Mouse (Mus musculus) lung, postnatal 10 days (tissue): ENCODE data around the gene Slc6a21.
A peak's percentile ranks its signal among the peaks of the same experiment; 100 is the strongest.

Source experiments
- DNase-seq: peaks from one replicate; pipeline ENCODE4 v3.0.0; 2021

The Slc6a21 gene

DNA sequence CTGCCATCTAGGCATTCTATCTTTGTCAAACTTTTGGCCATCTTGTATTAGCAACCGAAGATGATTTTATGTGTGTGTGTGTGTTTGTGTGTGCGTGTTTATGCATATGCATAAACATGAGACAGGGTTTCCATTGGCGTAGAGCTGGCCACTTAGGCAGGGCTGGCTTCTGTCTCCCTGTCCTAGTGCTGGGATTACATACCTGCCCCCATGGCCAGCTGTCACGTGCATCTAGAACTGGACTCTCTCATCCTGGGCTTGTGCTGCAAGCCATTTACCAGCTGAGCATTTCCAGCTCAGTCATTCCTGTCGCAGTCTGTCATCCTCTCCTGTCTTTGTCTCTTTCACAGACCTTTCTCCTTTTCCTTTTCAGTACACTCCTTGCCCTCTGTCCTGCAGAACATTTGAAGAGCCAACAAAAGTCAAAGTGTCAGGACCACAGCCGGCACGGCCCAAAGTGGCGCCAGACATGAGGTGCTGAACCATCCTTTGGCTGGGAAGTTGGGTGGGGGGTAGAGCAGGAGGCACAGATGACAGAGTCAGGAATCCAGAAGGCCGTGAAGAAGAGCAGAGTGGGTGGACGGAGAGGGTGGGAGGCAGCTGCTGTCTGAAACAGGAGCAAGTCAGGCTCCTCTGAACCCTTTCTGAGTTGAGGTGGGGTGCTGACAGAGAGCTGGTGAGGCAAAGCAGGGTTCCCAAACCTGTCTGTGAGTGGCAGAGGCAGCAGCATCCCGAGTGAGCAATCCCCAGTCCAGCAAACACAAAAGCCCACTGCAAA lies 20.1 kb upstream of the Slc6a21 start:
- DNase-seq, result no peak

DNA sequence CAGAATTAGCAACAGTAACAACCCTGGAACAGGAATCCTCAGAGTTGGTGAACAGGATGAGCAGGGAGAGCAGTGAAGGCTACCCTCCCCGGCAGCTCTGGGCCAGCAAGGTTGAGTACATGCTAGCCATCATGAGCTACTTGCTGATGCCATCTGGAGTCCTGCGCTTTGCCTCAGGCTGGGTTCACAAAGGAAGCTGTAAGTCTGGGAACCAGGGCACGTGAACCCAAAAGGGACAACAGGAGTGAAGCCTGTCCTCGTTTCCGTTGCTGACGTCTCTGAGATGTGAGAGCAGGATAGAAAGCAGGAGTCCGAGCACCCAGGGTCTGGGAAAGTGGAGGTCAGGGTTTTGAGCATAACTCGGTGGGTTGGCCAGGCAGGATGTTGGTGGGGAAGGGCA lies 18.0 kb upstream of the Slc6a21 start:
- no peak for DNase-seq

DNA sequence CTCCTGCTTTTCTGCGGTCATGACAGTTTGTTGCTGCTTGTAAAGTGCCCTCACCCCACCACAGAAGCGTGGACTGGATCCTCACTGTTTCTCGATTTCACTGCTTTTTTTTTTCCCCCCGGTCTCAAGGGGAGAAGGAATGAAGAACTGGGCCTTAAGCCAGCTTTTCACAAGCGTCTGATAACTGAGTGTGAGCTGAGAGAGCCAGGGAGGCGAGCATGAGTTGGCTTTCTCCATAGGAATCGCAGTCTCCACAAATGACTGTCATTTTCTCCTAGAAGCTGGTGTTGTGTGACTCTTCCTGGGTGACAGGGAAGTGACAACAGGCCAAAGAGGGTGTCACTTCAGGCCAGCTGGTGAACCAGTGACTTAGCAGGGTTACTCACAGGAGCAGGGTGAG lies 15.0 kb upstream of the Slc6a21 start:
- peak; percentile 43 for DNase-seq

DNA sequence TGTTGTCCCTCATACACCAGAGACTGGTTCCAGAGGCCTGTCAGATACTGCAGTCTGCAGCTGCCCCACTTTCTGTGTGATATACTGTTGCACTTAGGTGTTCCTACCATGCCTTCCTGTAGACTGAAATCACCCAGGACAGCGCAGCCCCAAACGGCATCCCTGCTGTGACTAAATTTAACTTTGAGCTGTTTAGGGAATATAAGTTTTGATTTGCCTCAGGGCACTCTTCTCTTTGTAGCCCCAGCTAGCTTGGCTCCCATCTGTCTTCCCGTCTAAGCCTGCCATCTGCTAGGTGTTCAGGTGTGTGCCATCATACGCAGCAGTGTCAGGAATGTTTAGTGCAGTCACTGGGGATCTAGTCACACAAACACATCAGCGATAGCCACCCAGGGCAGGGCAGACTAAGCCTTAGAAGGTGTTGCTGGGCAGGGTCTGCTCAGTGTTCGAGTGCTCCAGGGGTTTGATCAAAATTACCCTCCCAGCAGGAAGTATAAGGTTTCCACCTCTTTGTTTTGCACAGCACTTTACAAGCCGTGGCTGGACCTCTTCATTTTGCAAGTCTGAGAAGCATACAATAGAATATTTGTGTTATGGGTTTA lies 14.2 kb upstream of the Slc6a21 start:
- no peak for DNase-seq

DNA sequence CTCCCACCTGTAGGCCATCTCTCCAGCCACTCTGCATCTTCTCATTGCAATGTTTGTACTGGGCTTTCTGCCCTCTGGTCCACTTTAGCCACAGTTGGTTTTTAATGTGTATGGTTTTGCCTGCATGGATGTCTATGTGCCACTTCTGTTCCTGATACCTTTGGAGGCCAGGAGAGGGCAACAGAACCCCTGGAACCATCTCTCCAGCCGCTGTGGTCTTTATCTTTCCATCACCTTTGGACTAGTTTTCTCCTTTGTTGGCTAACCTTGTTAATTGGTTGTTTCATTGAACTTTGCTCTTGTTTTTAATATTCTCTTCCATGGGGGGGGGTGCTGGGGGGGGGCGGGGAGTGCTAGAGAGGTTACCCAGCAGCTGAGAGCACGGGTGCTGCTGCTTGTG lies 13.0 kb upstream of the Slc6a21 start:
- no peak for DNase-seq

DNA sequence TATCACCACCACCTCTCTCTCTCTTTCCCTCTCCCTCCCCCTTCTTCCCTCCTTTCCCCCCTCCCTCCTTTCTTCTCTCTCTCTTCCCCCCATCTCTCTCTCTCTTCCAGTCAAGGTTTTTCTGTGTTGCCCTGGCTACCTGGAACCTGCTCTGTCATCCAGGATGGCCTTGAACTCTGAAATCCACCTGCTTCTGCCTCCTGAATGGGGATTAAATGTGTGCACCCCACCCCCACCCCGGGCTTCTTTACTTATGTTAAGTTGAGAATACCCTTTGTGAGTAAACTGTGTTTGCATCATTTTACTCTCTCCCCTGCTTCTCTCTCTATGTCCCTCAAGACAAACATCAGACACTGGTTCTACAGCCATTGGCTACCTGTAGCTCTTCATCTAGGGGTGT lies 11.8 kb upstream of the Slc6a21 start:
- DNase-seq, result no peak

DNA sequence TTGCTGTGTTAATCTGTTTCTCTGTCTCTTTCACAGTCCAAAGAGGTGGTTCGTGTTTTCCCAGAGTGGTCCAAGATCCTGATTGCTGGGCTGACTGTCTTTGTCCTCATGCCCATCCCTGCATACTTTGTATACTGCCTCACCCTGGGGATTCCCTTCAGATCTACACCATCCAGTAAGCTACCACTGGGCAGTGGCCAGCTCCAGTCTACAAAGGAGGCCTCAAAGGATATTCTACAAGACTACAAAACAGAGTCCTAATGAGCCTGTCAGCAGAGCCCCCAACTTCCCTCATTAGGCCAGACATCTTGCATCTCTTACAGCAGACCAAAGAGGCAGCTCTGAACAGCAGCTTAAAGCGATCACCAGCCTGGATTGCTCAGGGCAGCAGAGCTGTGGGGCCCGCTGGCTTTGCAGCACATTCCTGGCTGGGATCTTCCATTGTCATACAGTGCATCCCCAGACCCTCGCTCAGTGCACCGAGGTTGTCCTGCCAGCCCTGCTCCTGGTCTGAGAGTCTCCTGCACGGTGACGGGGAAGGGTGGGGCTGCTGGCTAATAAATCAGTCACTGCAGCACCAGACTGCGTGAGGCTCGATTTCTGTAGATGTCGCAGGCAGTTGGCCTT lies 4.4 kb upstream of the Slc6a21 start:
- no peak for DNase-seq

DNA sequence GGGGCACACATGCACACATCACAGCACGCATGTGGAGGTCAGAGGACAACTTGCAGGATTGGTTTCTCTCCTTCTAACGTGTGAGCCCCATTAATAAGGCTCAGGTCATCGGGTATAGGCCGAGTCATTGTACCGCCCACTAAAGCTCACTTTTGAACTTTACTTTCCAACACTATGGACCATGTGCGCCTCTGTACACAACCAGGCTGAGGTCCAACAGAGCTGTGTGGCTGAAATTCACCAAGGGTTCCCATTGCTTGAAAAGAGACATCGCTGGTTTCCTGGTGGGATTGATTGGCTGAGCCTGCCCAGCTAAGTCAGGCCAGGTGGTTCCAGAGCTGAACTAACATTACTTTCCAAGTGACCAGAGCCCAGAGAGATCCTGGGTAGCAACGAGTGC lies 3.6 kb upstream of the Slc6a21 start:
- DNase-seq, result no peak

DNA sequence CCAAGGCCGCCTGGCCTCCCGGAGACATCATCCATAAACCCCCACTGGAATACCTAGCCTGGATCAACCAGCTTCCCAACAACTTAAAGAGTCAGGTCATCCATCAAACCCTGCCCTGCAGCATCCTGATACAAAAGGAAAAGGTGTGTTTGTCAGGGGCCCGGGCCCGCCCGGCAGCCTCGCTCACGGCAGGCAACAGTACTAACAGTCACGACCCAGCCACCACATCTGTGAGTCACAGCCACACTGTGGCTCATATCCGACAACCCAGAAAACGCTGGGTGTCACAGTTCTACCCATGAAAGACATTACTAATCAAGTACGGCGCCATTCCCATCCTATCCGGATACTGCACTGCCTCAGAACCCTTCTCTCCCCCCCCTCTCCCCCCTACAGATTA lies 9.2 kb downstream of the Slc6a21 start:
- DNase-seq, result no peak

DNA sequence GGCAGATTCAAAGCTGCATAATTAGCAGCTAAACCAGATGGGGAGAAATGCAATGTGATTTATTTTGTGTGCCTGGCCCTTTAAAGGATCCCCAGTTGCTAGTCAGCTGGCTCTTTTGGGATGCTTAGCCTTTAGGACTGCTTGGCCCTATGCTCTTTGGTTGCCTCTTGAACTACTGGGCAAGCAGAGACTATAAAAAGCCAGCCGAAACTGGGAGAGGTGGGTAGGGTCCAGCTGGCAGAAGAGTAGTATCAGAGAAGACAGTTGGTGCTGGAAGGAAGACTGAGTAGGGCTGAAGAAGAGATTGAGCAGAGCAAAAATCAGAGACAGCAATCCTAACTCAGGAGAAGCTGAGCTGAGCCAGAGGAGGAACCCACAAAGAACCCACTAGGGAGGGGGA lies 19.3 kb downstream of the Slc6a21 start:
- no peak for DNase-seq

DNA sequence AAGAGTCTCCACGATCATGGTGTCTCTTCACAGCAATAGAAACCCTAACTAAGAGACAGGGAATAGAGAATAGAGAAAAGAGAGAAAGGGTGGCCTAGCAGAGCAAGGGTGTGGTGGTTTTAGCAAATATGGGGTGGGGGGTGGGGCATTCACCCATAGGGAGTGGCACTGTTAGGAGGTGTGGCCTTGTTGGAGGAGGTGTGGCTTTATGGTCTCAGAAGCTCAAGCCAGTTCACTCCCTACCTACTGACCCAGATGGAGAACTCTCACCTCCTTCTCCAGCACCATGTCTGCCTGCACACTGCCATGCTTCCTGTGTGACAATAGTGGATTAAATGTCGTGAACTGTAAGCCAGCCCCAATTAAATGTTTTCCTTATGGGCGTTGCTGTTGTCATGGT lies 20.2 kb downstream of the Slc6a21 start:
- no peak for DNase-seq

DNA sequence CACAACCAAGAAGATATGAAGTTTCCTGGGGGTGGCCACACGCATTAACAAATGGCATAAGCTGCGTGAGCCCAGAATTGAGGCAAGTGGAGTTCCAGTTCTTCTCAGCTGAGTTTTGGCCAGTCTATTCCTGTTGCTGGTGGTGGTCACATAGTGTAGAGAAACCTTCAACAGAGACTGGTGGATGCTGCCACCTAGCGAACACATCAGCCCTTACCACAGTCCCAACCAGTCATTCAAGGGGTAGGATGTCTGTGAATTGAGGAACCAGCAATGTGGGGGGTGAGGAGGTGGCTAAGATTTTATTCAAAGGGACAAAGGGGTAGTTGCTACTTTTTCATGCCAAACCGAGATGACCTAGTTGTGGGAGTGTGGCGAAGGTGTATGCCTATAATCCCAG lies 22.4 kb downstream of the Slc6a21 start:
- DNase-seq, result peak; percentile 81

DNA sequence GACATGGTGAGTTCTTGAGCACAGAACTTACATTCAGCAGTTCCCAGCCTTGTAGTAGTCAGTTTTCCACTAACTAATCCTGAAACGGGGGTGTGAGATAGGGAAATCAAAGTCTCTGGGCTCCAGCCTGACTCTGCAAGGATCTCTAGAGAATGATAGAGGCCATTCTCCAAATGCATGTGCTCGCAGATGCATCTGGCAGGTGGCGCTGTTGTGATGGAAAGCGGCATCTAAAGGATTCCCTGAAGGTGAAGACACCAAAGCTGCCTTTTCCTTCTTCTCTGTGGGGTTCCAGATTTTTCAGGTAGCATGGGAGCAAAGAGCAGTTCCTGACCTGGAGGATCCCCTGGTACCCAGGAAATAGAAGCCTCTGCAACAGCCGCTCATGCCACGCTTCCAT lies 23.0 kb downstream of the Slc6a21 start:
- peak; percentile 80 for DNase-seq

DNA sequence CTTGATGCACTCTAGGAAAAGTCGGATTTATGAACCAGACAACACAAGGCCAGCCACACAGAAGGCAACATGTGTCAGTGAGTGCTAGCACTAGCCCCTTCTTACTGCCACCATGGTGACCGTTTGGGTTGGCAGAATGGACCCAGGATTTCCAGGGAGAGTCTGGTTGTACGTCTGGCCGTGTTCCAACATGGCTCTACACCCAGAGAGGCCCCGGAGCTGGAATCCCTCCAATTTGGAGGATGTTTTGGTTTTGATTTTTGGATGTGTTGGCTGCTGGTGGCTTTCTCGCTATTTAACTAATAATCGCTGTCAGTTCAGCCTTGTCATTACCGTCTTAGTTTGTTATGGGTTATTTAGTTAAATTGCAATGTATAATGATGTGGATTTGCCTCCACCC lies 25.3 kb downstream of the Slc6a21 start:
- peak; percentile 32 for DNase-seq

DNA sequence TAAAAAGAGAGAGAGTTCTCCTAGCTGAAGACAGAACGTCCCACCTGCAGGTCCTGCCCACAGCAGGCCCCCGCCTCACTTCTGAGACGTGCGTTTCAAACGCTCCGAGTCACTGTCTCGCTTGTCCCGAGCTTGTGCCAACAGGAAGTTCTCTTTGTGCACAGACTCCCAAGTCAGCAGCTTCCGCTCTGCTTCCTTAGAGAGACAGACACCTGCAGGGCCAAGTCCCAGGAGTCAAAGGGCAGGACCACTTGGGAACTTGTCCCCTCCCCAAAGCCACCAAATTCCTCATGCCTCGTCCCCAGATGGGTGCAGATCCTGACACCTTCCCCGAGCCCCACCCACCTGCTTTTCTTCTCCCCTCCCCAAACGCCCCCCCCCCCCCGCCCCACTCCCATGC lies 27.6 kb downstream of the Slc6a21 start:
- DNase-seq, result no peak

DNA sequence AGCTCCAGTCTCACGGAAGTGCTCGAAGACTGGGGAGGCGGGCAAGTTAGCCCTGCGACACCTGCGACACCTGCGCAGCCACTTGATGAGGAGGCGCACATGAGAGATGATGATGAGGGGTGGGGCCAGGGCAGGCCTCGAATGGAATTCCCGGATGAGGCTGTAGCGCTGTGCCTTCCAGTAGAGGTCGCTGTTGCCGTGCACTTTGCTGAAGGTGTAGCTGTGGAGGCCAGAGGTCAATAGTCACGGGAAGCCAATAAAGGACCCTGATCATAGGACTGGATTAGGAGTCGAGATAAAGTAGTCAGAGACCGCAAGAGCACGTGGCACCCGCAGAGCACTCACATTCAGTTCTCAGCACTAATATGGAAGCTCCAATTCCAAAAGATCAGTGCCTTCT lies 28.0 kb downstream of the Slc6a21 start:
- peak; percentile 84 for DNase-seq

DNA sequence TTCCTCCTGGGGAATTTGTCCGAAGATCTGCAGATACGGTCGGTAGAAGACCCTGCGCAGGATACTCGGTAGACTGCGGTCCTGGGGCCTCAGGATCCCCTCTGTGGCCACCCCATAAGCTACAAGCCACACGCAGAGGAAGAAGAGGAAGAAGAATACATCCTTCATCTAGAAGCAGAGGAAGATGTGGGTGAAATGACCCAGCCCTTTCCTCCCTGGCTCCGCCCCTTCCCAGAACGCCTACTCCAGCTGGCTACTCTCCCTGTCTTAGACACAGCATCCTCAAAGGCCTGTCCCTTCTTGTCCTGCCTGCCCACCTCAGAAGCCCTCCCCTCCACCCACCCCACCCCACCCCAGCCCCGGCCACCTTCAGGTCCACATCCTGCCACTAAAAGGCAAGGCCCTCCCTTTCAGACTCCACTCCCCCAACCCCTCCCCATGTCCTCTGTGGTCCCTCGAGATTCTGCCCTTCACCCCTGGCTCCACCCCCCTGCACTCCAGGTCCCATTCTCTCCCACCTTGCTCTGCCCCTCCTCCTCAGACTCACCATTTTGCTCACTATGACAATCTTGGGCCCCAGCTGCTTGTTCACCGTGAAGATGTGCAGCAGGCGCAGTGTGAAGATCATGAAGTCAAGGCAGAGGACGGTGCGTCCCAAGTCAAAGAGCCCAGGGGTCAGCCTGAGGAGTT lies 31.4 kb downstream of the Slc6a21 start:
- DNase-seq, result peak; percentile 37

DNA sequence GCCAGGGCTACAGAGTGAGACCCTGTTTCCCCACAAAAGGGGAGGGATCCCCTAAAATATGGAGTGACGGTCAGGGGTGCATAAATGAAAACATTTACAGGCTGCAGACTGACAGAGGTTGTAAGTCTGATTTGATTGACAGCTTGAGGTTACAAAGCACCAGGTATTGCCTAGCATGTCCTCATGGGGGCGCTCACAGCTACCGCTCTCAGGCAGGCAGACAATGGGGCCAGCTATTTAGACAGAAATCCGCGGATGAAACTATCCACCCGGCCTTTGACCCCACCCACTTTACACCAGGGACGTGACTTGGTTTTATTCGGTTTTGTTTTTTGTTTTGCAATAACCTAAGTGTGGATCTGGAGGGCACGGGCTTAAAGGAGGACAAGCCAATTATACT lies 32.1 kb downstream of the Slc6a21 start:
- DNase-seq, result peak; percentile 72

DNA sequence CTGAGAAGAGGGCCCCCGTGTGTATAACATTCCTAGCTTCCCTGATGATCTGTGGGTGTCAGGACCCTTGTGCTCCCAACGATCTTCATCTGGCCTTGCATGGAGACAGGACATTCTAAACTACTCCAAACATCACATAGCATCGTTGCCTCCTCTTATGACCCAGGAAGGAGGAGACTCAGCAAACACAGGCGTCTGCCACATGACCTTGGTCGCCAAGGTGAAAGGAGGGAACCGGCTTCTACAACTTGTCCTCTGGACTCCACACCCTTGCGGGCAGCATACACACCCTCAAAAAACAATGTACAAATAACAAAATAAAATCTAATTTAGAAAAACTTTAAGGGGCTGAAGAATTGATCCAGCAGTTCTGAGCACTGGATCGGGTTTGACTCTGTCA lies 34.7 kb downstream of the Slc6a21 start:
- no peak for DNase-seq

DNA sequence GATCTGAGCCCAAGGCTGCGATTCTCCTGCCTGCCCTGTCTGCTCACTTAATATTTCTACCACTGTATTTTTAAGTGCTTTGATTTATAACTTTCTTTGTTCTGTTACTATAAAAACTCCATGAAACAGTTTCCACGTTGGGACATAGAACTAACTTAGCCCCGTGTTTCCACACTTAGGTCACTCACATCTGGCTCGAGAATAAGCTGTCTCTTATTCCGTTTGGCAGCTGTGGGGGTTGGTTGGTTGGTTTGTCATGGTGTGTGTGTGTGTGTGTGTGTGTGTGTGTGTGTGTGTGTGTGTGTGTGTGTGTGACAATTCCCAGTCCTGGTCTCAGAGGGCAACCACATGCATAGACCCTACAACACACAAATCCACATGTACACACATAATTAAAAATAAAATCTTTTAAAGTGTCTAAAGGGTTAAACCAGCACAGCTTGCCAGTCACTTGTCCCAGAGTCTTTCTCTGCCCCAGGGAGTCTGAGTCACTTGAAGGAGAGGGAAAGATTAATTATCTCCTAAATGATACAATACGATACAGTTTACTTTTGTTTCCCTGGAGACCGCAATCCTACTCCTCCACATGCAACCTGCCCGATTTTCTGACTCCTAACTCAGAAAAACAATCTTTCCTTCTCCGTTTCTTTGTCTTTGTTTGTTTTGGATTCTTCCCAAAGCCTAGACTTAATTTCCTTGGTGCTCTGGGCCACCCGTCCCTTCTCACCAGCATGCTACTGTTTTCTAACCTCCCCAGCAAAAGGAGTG lies 35.6 kb downstream of the Slc6a21 start:
- no peak for DNase-seq

DNA sequence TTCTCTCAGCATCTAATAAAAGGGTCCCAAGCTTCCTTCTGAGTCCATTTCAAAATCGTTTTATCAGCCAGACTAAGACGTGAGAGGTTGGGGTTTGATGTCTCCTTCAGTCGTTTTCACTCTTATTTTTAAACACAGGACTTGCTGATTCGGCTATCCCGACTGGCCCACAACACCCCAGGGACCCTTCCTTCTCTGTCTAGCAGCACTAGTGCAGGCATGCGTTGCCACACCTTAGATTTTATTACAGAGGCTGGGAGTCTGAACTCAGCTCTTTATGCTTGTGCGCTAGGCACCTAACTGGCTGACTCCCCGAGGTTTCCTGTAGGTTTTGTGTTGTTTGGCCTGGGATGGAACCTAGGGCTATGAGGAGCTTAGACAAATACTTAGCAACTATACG lies 36.2 kb downstream of the Slc6a21 start:
- no peak for DNase-seq

DNA sequence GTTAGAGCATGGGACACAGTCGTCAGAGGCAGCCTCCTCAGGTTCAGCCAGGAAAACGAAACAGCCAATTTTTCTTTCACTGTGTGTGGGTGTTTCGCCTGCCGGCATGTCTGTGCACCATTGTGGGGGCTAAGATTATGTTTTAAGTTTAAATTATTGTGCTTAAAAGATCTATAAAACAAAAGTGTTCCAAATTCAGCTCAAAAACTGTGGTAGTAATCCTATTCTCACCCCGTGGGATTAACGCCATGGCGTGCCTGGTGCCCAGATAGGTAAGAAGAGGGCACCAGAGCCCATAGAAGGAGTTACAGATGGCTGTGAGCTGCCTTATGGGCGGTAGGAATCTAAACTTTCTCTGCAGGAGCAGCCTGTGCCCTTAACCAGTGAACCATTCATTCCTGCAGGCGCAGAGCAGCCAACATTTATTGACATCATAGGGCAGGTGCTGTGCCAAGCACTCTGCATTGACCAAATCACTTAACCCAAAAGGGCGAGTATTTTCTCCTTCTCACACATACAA lies 37.9 kb downstream of the Slc6a21 start:
- no peak for DNase-seq

DNA sequence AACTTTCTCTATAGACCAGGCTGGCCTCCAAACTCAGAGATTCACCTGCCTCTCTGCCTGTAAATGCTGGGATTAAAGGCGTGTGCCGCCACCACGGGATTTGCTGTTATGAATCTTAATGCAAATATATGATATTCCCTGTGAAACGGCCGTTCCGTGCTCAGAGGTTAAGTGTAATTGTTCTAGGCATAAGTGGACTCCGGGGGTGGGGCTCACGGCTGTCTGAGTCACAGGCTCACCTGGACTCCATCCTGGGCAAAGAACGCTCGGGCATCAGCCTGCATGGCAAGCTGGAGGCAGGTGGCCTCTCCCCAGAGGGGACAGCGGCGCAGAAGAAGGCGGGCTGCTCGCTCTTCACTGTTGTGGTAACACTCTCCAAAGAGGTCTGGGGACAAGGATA lies 39.2 kb downstream of the Slc6a21 start:
- no peak for DNase-seq
